Mouse (Mus musculus) limb, embryonic 14.5 days (tissue): Measurements from ENCODE around the gene Tm9sf2. TPM values are rescaled to one million over a fixed set of nuclear protein-coding genes. Genes with fewer than 3 reads are reported as not detected.

Experiments
- ATAC-seq: fragments of 200-750 bp; cut with Nextera tagmentation; 2 replicates; pipeline ENCODE4 v1.8.0; 2017; ENCODE audit warnings: low read depth, moderate number of reproducible peaks, moderate TSS enrichment; ENCODE audit not compliant: low FRiP score
- DNase-seq: peaks from one replicate; pipeline ENCODE4 v3.0.0-alpha.2; 2015; ENCODE audit warnings: low spot score
- H3K27ac ChIP-seq: fragments of 300-500 bp; sonication (generic); replicated peaks from 2 replicates; pipeline ENCODE4 v1.5.1; 2014; ENCODE audit warnings: low read depth, mild to moderate bottlenecking, low read length, moderate library complexity, mixed read lengths
- H3K27me3 ChIP-seq: fragments of 300-500 bp; sonication (generic); 2 replicates; pipeline ENCODE4 v1.6.1; 2014; ENCODE audit warnings: low read length, mixed read lengths; ENCODE audit not compliant: control insufficient read depth, insufficient read depth
- H3K36me3 ChIP-seq: fragments of 300-500 bp; sonication (generic); 2 replicates; pipeline ENCODE4 v1.6.1; 2014; ENCODE audit warnings: mild to moderate bottlenecking, low read length, moderate library complexity, mixed read lengths; ENCODE audit not compliant: control insufficient read depth, insufficient read depth
- H3K4me1 ChIP-seq: fragments of 300-500 bp; sonication (generic); 2 replicates; pipeline ENCODE4 v1.6.1; 2014; ENCODE audit warnings: antibody characterized with exemption, low read length, mixed read lengths; ENCODE audit not compliant: control insufficient read depth, insufficient read depth
- H3K4me2 ChIP-seq: fragments of 300-500 bp; sonication (generic); replicated peaks from 2 replicates; pipeline ENCODE4 v1.6.1; 2014; ENCODE audit warnings: low read depth, mild to moderate bottlenecking, low read length, moderate library complexity; ENCODE audit not compliant: severe bottlenecking
- H3K4me3 ChIP-seq: fragments of 300-500 bp; sonication (generic); replicated peaks from 2 replicates; pipeline ENCODE4 v1.5.1; 2014; ENCODE audit warnings: low read length
- H3K9ac ChIP-seq: fragments of 300-500 bp; sonication (generic); 2 replicates; pipeline ENCODE4 v1.6.1; 2014; ENCODE audit warnings: mild to moderate bottlenecking, low read depth, low read length, moderate library complexity; ENCODE audit not compliant: severe bottlenecking
- H3K9me3 ChIP-seq: fragments of 300-500 bp; sonication (generic); 2 replicates; pipeline ENCODE4 v1.6.1; 2016; ENCODE audit warnings: low read length; ENCODE audit not compliant: control insufficient read depth
- POLR2A ChIP-seq: fragments of 200-500 bp; IDR thresholded peaks from 2 replicates; pipeline ENCODE4 v1.8.0; 2012; ENCODE audit warnings: inconsistent platforms, mild to moderate bottlenecking, moderate library complexity, borderline replicate concordance; ENCODE audit not compliant: insufficient read depth, insufficient read length; ENCODE audit errors: extremely low read depth
- WGBS: fragments of 180-500 bp; shearing (Covaris S2); extraction: QIAGEN DNeasy Blood & Tissue Kit; methylation state at CpG from one replicate; pipeline ENCODE4 v1.1.7; 2014; 5-methylcytosine and 5-hydroxymethylcytosine counted together
- polyA plus RNA-seq, 2 experiments: library from polyadenylated mRNA; depleted of rRNA in 1 of 2; stranded (reverse) in 1 of 2; unstranded in 1 of 2; fragments of >200 nt; fragmentation: Nextera tagmentation in 1 of 2; extraction: Ambion mirVana in 1 of 2; gene quantifications; 2 replicates each; pipeline versions ENCODE4 v1.2.1 to v1.2.3; 2012 to 2014

Gene Tm9sf2
- polyA plus RNA-seq, 2 experiments: 92.5 to 154 TPM

- Histone ChIP-seq H3K9me3 (no peaks in the 10 kb centered on the region), H3K9ac (no peak overlapping the region), H3K27me3 (no peaks in the 10 kb centered on the region), H3K4me3 (no peak overlapping the region), H3K4me1 (no peaks in the 10 kb centered on the region), H3K4me2 (no peak overlapping the region), H3K27ac (no peak overlapping the region), H3K36me3 (no peaks in the 10 kb centered on the region)
- DNase-seq (no peak), ATAC-seq (no peak)
- no peak for TF ChIP-seq POLR2A
- WGBS: 83% methylated on average over 5 of the region's 5 CpGs
Measured at GRCm38 (mm10) chr14:122073422-122073821, 33.4 kb upstream of the Tm9sf2 start.

GRCm38 (mm10) chr14:122074360-122074759, 32.5 kb upstream of the Tm9sf2 start:
- Histone ChIP-seq H3K27ac (no peak overlapping the region), H3K4me1 (no peaks in the 10 kb centered on the region), H3K4me2 (no peak overlapping the region), H3K9ac (no peak overlapping the region), H3K4me3 (no peak overlapping the region), H3K36me3 (no peaks in the 10 kb centered on the region), H3K9me3 (no peaks in the 10 kb centered on the region), H3K27me3 (no peaks in the 10 kb centered on the region)
- 76% methylated on average over 10 of the region's 10 CpGs for WGBS
- TF ChIP-seq POLR2A: no peak
- no peak for DNase-seq
- no peak for ATAC-seq

- TF ChIP-seq POLR2A: no peak
- Histone ChIP-seq H3K27me3 (no peaks in the 10 kb centered on the region), H3K9ac (no peak overlapping the region), H3K4me1 (no peaks in the 10 kb centered on the region), H3K4me3 (no peak overlapping the region), H3K4me2 (no peak overlapping the region), H3K9me3 (no peaks in the 10 kb centered on the region), H3K27ac (no peak overlapping the region), H3K36me3 (no peaks in the 10 kb centered on the region)
- ATAC-seq: no peak
- DNase-seq: no peak
- 84% methylated on average over 21 of the region's 21 CpGs for WGBS
Measured at GRCm38 (mm10) chr14:122075485-122076200, 31.2 kb upstream of the Tm9sf2 start.

- Histone ChIP-seq H3K4me3 (no peak overlapping the region), H3K27ac (no peak overlapping the region), H3K4me2 (no peak overlapping the region), H3K36me3 (no peaks in the 10 kb centered on the region), H3K4me1 (no peaks in the 10 kb centered on the region), H3K9ac (no peak overlapping the region), H3K9me3 (no peaks in the 10 kb centered on the region), H3K27me3 (no peaks in the 10 kb centered on the region)
- ATAC-seq: no peak
- DNase-seq: no peak
- no peak for TF ChIP-seq POLR2A
- 89% methylated on average over 3 of the region's 3 CpGs for WGBS
Measured at GRCm38 (mm10) chr14:122077017-122077416, 29.8 kb upstream of the Tm9sf2 start.

GRCm38 (mm10) chr14:122079428-122079827, 27.4 kb upstream of the Tm9sf2 start:
- Histone ChIP-seq H3K4me2 (no peak overlapping the region), H3K9me3 (no peaks in the 10 kb centered on the region), H3K27ac (no peak overlapping the region), H3K4me1 (no peaks in the 10 kb centered on the region), H3K4me3 (no peak overlapping the region), H3K36me3 (no peaks in the 10 kb centered on the region), H3K9ac (no peak overlapping the region), H3K27me3 (no peaks in the 10 kb centered on the region)
- no peak for TF ChIP-seq POLR2A
- ATAC-seq (no peak), DNase-seq (no peak)
- 47% methylated on average over 6 of the region's 6 CpGs for WGBS
